Mouse (Mus musculus) ES-Bruce4 (cell line): ENCODE measurements at regions not wholly inside any gene's neighbourhood (a gene's known extent, or its start where the extent isn't known, plus 50 kb on each side); places are given as distances from the start of the nearest gene placed in this dataset.

Source experiments
- H3K27ac ChIP-seq: 2 replicates; pipeline ENCODE4 v1.5.1; 2012; ENCODE audit warnings: low read length, inconsistent platforms; ENCODE audit not compliant: insufficient read depth
- H3K27me3 ChIP-seq: 2 replicates; pipeline ENCODE4 v1.6.1; 2012; ENCODE audit warnings: mild to moderate bottlenecking, low read length, inconsistent platforms; ENCODE audit not compliant: control insufficient read depth, poor library complexity, insufficient read depth, severe bottlenecking
- H3K36me3 ChIP-seq: 2 replicates; pipeline ENCODE4 v1.6.1; 2012; ENCODE audit warnings: inconsistent platforms, mild to moderate bottlenecking, low read length, moderate library complexity; ENCODE audit not compliant: control insufficient read depth, poor library complexity, insufficient read depth, severe bottlenecking
- H3K4me1 ChIP-seq: one replicate; pipeline ENCODE4 v1.8.1; 2011; ENCODE audit warnings: low read length; ENCODE audit not compliant: control insufficient read depth, insufficient read depth
- H3K4me3 ChIP-seq: 2 replicates; pipeline ENCODE4 v1.5.1; 2011; ENCODE audit warnings: low read depth, mild to moderate bottlenecking, low read length
- H3K9ac ChIP-seq: 2 replicates; pipeline ENCODE4 v1.6.1; 2012; ENCODE audit warnings: low read depth, mild to moderate bottlenecking, inconsistent platforms; ENCODE audit not compliant: poor library complexity, severe bottlenecking
- H3K9me3 ChIP-seq: replicated peaks from 2 replicates; pipeline ENCODE4 v1.6.1; 2012; ENCODE audit warnings: mild to moderate bottlenecking, low read length, inconsistent platforms; ENCODE audit not compliant: control insufficient read depth, poor library complexity, insufficient read depth, severe bottlenecking
- CTCF ChIP-seq: IDR thresholded peaks from one replicate; pipeline ENCODE4 v1.8.1; 2011; ENCODE audit warnings: low read depth, low read length
- EP300 ChIP-seq: IDR thresholded peaks from 2 replicates; pipeline ENCODE4 v1.6.1; 2011; ENCODE audit warnings: low read depth, low read length; ENCODE audit not compliant: insufficient read depth
- POLR2A ChIP-seq: IDR thresholded peaks from one replicate; pipeline ENCODE4 v1.8.1; 2011; ENCODE audit warnings: low read length; ENCODE audit not compliant: insufficient read depth

DNA sequence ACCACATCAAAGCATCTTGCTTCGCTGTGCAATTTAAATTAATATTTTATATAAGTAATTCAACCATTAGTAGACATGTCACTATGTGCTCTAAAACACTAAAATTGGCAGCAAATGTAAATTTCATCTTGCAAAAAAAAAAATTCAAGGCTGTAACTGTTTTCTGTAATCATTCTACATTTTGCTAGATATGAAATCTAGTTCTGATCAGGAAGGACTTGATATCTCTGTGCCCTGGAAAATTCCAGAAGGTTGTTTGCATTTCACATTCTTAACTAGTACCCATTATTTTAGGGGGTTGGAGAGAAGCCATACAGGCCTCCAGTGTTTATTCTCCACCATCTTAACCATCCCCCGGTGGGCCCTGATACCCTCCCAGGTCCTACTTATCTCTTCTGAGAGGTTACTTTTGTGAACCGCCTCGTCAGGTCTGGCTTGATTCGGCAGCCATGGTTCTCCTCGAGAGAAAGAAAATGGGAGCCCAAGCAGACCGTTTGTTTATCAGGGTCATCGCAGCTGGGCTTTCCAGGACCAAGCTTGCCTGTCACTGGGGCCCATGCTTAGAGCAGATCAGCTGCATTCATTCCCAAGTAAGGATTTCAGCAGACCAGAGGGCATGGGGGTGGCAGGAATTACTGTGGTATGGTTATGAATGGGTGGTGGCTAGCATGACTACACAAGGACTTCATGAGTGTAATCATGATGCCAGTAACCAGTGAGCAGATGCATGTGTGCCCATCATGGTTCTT is 226.9 kb upstream of the Trib2 start:
- Histone ChIP-seq H3K27ac (no peak overlapping the region), H3K4me1 (no peaks in the 10 kb centered on the region), H3K36me3 (no peaks in the 10 kb centered on the region), H3K27me3 (no peaks in the 10 kb centered on the region), H3K9ac (no peak overlapping the region), H3K4me3 (no peak overlapping the region), H3K9me3 (no peaks in the 10 kb centered on the region)
- TF ChIP-seq CTCF (no peak), POLR2A (no peak), EP300 (no peak)

DNA sequence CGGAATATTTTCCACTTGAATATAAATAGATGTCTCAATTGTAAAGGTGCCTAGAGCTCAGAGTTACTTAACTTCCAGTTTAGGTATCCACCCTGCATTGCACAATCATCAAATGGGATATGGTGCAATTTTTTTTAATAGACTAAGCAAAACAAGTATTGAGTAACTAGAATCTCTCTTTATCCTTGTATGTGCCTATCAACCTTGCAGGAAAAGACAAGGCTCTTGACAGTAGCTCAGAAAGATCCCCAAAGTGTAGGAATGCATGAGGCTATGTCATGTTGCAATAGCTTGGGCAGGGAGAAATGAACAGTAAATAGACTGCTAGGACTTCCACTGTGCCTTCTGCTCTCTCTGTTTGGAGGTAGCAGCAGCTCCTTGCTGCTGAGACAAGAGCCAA is 225.6 kb upstream of the Trib2 start:
- TF ChIP-seq POLR2A (no peak), EP300 (no peak), CTCF (no peak)
- Histone ChIP-seq H3K36me3 (no peaks in the 10 kb centered on the region), H3K9me3 (no peaks in the 10 kb centered on the region), H3K27me3 (no peaks in the 10 kb centered on the region), H3K9ac (no peak overlapping the region), H3K4me3 (no peak overlapping the region), H3K4me1 (no peaks in the 10 kb centered on the region), H3K27ac (no peak overlapping the region)

DNA sequence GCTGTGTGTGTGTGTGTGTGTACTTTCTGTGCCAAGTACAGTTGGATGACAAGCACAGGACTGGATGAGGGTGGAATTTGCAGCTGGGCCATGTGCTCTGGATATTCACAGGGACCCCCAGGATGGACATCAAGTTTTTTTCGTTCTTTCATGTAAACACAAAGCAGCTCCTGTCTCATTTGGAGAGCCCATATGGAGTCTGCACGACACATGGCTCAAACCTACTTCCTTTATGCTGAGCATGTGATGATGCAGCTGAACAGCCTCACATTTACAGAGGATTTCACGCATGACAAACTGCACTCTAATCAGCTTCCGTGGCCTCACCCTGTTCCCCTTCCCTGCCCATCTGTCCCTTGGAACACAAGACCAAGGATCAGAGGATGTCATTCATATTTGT is 224.4 kb upstream of the Trib2 start:
- no peaks in the 10 kb centered on the region for H3K9me3 ChIP-seq
- no peak for TF ChIP-seq EP300
- TF ChIP-seq CTCF = no peak
- TF ChIP-seq POLR2A = no peak

DNA sequence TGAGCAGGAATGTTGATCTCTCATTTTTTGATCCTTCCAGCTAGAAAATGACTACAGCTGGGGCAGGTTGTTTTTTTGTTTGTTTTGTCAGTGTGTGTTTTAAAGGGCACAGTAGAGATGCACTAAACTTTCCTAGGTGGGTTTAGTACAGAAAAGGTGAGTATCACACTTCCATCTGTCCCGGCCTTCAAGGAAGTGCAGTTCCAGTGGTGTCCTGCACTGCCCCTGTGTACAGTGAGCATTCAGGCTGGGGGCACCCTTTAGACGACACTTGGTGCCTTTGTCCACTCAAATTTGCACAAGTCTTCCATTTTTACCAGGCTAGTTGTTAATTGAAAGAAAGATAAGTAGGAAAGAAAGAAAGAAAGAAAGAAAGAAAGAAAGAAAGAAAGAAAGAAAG is 218.8 kb upstream of the Trib2 start:
- no peak overlapping the region for H3K27ac ChIP-seq
- no peak for TF ChIP-seq POLR2A
- TF ChIP-seq CTCF = no peak
- no peak for TF ChIP-seq EP300
- no peaks in the 10 kb centered on the region for H3K4me1 ChIP-seq
- H3K9me3 ChIP-seq = no peaks in the 10 kb centered on the region
- H3K36me3 ChIP-seq = no peaks in the 10 kb centered on the region
- no peak overlapping the region for H3K9ac ChIP-seq
- H3K4me3 ChIP-seq = no peak overlapping the region
- no peaks in the 10 kb centered on the region for H3K27me3 ChIP-seq

More for the DNA sequence above, 224.4 kb upstream of the Trib2 start:
- H3K4me1 ChIP-seq = no peaks in the 10 kb centered on the region
- no peak overlapping the region for H3K4me3 ChIP-seq
- H3K9ac ChIP-seq = no peak overlapping the region
- no peaks in the 10 kb centered on the region for H3K27me3 ChIP-seq
- H3K36me3 ChIP-seq = no peaks in the 10 kb centered on the region
- no peak overlapping the region for H3K27ac ChIP-seq

DNA sequence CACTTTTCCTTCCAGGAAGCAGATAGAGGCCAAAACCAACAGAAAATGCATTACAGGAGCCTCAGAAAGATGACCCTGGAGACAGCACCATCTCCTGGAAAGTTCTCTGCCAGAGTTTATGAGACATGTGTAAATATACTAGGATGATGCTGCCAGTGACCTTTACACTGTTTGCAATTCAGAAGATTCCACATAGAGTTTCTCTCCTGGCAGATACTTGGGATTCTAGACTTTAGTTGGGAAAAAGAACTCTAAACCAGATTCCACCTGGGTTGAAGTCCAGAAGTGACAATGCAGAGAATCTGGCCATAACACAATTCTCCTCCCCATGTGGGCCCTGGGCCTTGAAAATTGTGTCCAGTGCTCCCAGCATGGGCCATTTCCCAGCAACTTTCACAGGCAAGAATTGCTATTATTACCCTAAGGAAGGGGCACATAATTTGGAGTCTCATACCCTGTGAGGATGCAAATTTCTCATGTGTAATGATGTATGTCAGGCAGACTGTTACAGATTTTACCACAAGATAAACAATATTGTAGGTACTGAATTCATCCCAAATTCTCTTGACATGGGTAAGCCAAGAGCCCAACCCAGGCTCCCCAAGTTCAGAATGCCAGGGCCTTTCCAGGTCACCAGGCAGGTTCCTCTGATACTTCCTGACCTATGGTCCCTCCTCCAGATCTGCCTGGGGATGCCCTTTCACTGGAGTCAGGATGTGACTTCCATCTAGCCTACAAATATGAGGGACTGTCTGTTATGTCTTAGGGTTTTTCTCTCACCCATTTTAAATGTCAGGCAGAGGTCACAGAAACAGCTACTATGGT is 218.2 kb upstream of the Trib2 start:
- H3K27ac ChIP-seq = no peak overlapping the region
- TF ChIP-seq EP300 (no peak), CTCF (no peak), POLR2A (no peak)
- no peak overlapping the region for H3K4me3 ChIP-seq
- H3K36me3 ChIP-seq = no peaks in the 10 kb centered on the region
- H3K9me3 ChIP-seq = no peaks in the 10 kb centered on the region
- no peak overlapping the region for H3K9ac ChIP-seq
- H3K27me3 ChIP-seq = no peaks in the 10 kb centered on the region
- H3K4me1 ChIP-seq = no peaks in the 10 kb centered on the region

DNA sequence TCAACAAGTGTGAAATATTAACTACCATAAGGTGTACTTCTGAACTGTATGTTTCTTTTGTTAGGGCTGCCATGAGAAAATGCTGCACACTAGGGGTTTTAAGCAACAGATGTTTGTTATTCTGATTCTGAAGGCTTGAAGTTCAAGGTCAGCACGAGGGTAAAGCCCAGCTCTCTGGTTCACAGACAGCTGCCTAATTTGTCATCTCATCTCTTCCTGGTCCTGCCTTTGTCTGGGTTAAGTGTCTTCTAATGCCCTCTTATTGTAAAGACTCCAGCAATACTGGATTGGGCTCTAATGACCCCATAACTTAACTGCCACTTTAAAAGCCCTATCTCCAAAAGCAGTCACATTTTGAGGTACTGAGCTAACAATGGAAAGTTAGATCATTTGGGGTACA is 209.9 kb upstream of the Trib2 start:
- TF ChIP-seq POLR2A (no peak), CTCF (no peak), EP300 (no peak)
- Histone ChIP-seq H3K4me3 (no peak overlapping the region), H3K27ac (no peak overlapping the region), H3K36me3 (no peaks in the 10 kb centered on the region), H3K9ac (no peak overlapping the region), H3K27me3 (no peaks in the 10 kb centered on the region), H3K9me3 (no peaks in the 10 kb centered on the region), H3K4me1 (no peaks in the 10 kb centered on the region)
